Mouse (Mus musculus) bone marrow, adult 2 months (tissue): ENCODE measurements around the gene Rgl2.
"Not testable (repeated sequence)": the region's sequence is repeated elsewhere in the genome, so short reads cannot be mapped to it uniquely, and the experiment has no call there.

Experiments used
- CTCF ChIP-seq: fragments of 200-500 bp; IDR thresholded peaks from 2 replicates; pipeline ENCODE4 v1.5.1; 2011; ENCODE audit warnings: low read length, control low read depth; ENCODE audit not compliant: control insufficient read depth, insufficient read depth
- POLR2A ChIP-seq: fragments of 200-500 bp; IDR thresholded peaks from 2 replicates; pipeline ENCODE4 v1.6.1; 2011; ENCODE audit warnings: low read depth, mild to moderate bottlenecking, control low read depth, low read length, borderline replicate concordance; ENCODE audit not compliant: control insufficient read depth

GRCm38 (mm10) chr17:33887802-33888201, 41.5 kb upstream of the Rgl2 start:
- TF ChIP-seq POLR2A, CTCF: not testable (repeated sequence)
